Mouse (Mus musculus) kidney, postnatal 14 days (tissue): ENCODE measurements at regions not wholly inside any gene's neighbourhood (a gene's known extent, or its start where the extent isn't known, plus 50 kb on each side); places are given as distances from the start of the nearest gene placed in this dataset.

Source experiments
- DNase-seq: peaks from one replicate; pipeline ENCODE4 v3.0.0; 2022; ENCODE audit warnings: mixed read lengths

DNA sequence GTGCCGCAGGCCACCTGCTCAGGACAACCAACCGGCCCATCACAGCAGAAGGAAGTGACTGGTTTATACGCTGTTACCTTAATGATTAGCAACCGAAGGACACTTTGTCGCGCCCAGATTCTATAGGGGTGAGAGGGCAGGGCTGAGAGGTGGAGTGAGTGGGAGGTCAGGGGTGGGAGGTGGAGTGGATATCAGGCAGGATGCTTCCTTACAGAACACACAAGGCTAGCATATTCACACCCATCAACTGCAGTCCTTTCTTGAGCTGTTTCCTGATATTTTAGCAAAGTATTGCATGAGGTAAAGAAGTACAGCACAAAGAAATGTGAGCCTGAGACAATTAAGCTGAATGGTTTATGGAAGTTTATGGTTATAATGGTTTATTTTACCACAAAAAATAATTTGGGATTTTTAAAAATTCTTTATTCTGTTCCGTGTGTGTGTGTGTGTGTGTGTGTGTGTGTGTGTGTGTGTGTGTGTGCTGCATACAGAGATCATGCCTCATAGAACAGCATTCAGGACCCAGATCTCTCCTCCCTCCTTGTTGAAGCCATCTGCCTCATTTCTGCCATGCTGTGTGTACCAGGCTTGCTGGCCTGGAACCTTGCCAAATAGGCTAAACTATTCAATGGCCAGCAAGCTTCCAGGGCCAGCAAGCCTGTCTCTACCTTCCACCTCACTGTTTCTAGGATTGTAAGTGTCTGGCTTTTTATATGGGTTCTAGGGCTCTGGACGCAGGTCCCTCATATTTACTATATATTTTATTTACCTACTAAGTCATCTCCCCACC, 190.5 kb downstream of the Prkcq start:
- peak; percentile 60 for DNase-seq

DNA sequence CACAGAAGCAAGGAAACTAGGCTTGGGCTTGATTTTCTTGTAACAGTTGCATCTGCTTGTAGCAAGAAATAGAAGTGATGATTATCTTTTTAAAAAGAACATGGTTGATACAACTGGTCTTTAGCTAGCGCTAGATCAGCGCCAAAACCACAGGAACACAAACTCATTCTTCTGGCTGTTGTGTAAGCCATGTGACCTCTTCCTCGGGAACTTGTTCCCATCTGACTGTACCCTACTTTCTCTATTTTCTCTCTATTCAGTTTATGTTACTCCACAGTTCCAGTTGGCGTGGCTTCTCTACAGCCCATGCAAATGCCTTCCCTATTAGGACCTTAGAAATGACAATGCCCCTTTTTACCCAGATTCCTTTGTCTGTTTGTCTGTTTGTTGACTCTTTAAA, 187.4 kb downstream of the Prkcq start:
- no peak for DNase-seq

DNA sequence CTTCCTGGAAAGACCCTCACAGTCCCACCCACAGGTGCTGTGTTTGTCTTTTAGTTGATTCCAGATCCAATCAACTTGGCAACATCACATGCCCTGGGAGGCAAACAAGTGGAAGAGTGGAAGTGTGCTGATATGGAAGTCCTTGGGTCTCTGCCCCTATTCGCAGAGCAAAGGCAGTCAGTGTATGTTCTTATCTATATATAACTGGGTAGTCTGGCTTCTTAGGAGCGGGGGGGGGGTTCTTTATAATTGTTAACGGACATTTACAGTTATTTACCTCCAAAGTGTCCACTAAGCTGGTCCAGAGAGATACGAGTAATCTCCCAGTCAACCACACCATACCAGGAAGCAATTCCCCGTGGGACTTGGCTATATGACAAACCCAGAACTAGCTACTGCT, 184.8 kb downstream of the Prkcq start:
- no peak for DNase-seq

DNA sequence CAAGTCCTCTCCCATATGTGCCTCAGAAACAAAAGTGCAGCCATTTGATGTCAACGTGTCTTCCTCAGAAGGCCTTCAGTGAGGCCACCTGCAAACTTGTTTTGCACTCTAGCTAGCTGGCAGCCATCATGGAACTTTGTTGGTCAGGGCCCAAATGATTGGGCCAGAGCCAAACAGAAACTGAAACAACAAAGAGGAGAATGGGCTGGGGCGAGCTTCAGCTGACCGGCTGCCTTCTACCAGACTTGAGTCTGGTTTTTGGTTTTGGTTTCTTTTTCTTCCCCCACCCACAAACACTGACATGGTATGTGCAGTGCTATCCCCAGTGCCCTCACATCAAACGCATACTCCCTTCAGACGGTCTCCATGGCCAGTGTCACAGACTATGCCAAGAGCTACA, 183.7 kb downstream of the Prkcq start:
- no peak for DNase-seq
